Mouse (Mus musculus) kidney, postnatal 0 days (tissue): ENCODE data around the gene Opn4. TPM values are rescaled to one million over a fixed set of nuclear protein-coding genes. Genes with fewer than 3 reads are reported as not detected.

Experiments used
- ATAC-seq: fragments of 200-750 bp; cut with Nextera tagmentation; replicated peaks from 2 replicates; pipeline ENCODE4 v1.8.0; 2017; ENCODE audit warnings: low read depth, moderate number of reproducible peaks, moderate TSS enrichment, moderate library complexity; ENCODE audit not compliant: low FRiP score
- DNase-seq: peaks from one replicate; pipeline ENCODE4 v3.0.0-alpha.2; 2016; ENCODE audit warnings: low spot score
- H3K27ac ChIP-seq: fragments of 300-500 bp; sonication (generic); 2 replicates; pipeline ENCODE4 v1.5.1; 2014; ENCODE audit warnings: mild to moderate bottlenecking
- H3K27me3 ChIP-seq: fragments of 300-500 bp; sonication (generic); 2 replicates; pipeline ENCODE4 v1.6.1; 2014; ENCODE audit warnings: low read length, mixed read lengths; ENCODE audit not compliant: insufficient read depth
- H3K36me3 ChIP-seq: fragments of 300-500 bp; sonication (generic); 2 replicates; pipeline ENCODE4 v1.6.1; 2014; ENCODE audit warnings: low read length, mixed read lengths; ENCODE audit not compliant: insufficient read depth
- H3K4me1 ChIP-seq: fragments of 300-500 bp; sonication (generic); replicated peaks from 2 replicates; pipeline ENCODE4 v1.6.1; 2014; ENCODE audit warnings: antibody characterized with exemption, low read length, mixed read lengths; ENCODE audit not compliant: insufficient read depth
- H3K4me2 ChIP-seq: fragments of 300-500 bp; sonication (generic); 2 replicates; pipeline ENCODE4 v1.6.1; 2014; ENCODE audit warnings: mild to moderate bottlenecking, low read length, moderate library complexity, mixed read lengths
- H3K4me3 ChIP-seq: fragments of 300-500 bp; sonication (generic); replicated peaks from 2 replicates; pipeline ENCODE4 v1.5.1; 2014; ENCODE audit warnings: low read depth, low read length
- H3K9ac ChIP-seq: fragments of 300-500 bp; sonication (generic); 2 replicates; pipeline ENCODE4 v1.6.1; 2014; ENCODE audit warnings: low read depth, low read length
- H3K9me3 ChIP-seq: fragments of 300-500 bp; sonication (generic); replicated peaks from 2 replicates; pipeline ENCODE4 v1.6.1; 2016; ENCODE audit warnings: low read length, inconsistent platforms, mixed read lengths
- CTCF ChIP-seq: IDR thresholded peaks from 2 replicates; pipeline ENCODE4 v1.5.1; 2016; ENCODE audit warnings: antibody characterized with exemption, low read depth, mild to moderate bottlenecking, moderate library complexity
- WGBS: fragments of 180-500 bp; shearing (Covaris S2); extraction: QIAGEN DNeasy Blood & Tissue Kit; methylation state at CpG from one replicate; pipeline ENCODE4 v1.1.7; 2014; 5-methylcytosine and 5-hydroxymethylcytosine counted together
- polyA plus RNA-seq: library from polyadenylated mRNA; unstranded; fragments of >200 nt; fragmentation: Nextera tagmentation; extraction: Ambion mirVana; gene quantifications from 2 replicates; pipeline ENCODE4 v1.2.1, GENCODE M21; 2015

The Opn4 gene
- polyA plus RNA-seq, 1 experiment from 2014 or later, result 0.22 TPM

GRCm38 (mm10) chr14:34586871-34587270 is 13.1 kb downstream of the Opn4 start:
- no peak for DNase-seq
- no peaks in the 10 kb centered on the region for H3K36me3 ChIP-seq
- no peaks in the 10 kb centered on the region for H3K9me3 ChIP-seq
- no peak overlapping the region for H3K4me2 ChIP-seq
- H3K27ac ChIP-seq, result no peak overlapping the region
- H3K4me3 ChIP-seq, result no peak overlapping the region
- 77% methylated on average over 3 of the region's 3 CpGs for WGBS
- no peak overlapping the region for H3K9ac ChIP-seq
- no peak for TF ChIP-seq CTCF
- no peaks in the 10 kb centered on the region for H3K4me1 ChIP-seq
- ATAC-seq, result no peak
- H3K27me3 ChIP-seq, result no peaks in the 10 kb centered on the region

DNA sequence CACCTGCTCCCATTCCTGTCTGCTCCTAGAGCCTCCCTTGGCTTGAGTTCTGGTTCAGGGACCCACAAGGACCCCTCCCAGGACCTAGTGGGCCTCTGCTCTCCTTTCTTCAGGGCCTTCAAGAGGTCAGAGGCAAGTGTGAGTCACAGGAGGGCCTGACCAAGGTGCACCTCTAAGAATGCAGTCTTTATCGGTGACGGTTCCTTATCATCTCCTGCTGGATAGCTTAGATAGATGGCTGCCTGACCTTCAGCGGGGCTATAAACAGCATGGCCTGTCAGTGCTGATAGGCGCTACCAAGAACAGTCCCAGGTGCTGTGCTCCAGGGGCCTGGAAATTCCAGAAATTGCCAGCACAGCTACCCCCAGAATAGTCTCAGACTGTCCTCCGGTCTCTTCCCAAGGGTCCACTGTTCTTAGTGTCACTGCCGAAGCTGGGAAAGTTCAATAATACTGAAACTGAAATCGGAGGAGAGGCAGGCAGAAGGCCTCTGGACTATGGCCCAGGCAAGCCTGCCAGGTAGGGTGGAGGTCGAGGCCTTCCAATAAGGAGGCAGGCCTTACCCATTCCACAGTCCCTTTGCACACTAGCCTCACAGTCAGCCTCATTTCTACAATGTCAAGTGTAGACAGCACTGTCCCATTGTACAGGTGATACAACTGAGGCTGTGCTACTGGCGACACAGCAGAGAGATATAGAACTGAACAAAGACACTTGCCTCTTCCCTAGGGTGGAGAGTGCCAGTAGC is 14.4 kb downstream of the Opn4 start:
- Histone ChIP-seq H3K4me3 (no peak overlapping the region), H3K4me2 (no peak overlapping the region), H3K9me3 (no peaks in the 10 kb centered on the region), H3K27ac (no peak overlapping the region), H3K27me3 (no peaks in the 10 kb centered on the region), H3K4me1 (no peaks in the 10 kb centered on the region), H3K9ac (no peak overlapping the region), H3K36me3 (no peaks in the 10 kb centered on the region)
- 76% methylated on average over 9 of the region's 9 CpGs for WGBS
- no peak for DNase-seq
- no peak for ATAC-seq
- no peak for TF ChIP-seq CTCF

- Histone ChIP-seq H3K4me1 (no peaks in the 10 kb centered on the region), H3K27ac (no peak overlapping the region), H3K9ac (no peak overlapping the region), H3K9me3 (no peaks in the 10 kb centered on the region), H3K36me3 (no peaks in the 10 kb centered on the region), H3K4me3 (no peak overlapping the region), H3K27me3 (no peaks in the 10 kb centered on the region), H3K4me2 (no peak overlapping the region)
- WGBS, result 65% methylated on average over 3 of the region's 3 CpGs
- no peak; the same call in 1 of the 2 replicates for ATAC-seq
- no peak for TF ChIP-seq CTCF
- no peak for DNase-seq
Observed at GRCm38 (mm10) chr14:34582740-34583427, 17.1 kb downstream of the Opn4 start.

- ATAC-seq, result no peak
- no peak for TF ChIP-seq CTCF
Observed at GRCm38 (mm10) chr14:34576858-34577257, 23.1 kb downstream of the Opn4 start.

DNA sequence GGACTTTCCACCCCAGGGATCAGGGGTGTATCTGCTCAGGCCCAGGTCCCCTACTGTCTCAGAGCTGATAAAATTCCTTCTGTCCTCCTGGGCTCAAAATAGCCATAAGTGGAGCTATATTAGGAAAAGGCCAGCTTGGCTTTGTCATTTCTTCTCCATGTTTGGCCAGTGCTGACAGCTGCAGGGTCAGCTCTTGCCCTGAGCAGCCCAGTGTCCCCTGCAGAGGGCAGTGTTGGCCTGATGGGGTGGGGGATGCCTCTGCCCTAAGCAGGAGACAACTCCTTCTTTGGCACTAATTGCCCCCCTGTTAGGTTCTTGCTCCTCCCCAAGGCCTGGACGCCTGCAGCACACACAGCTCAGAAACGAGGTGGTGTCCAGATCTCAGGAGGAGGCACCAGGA is 25.9 kb downstream of the Opn4 start:
- no peak for DNase-seq
- ATAC-seq, result no peak

More at GRCm38 (mm10) chr14:34576858-34577257, 23.1 kb downstream of the Opn4 start:
- no peak for DNase-seq
- Histone ChIP-seq H3K9ac (no peak overlapping the region), H3K36me3 (no peaks in the 10 kb centered on the region), H3K4me2 (no peak overlapping the region), H3K9me3 (no peaks in the 10 kb centered on the region), H3K4me3 (no peak overlapping the region), H3K27me3 (no peaks in the 10 kb centered on the region), H3K27ac (no peak overlapping the region), H3K4me1 (no peaks in the 10 kb centered on the region)
- WGBS, result 77% methylated on average over 4 of the region's 4 CpGs

DNA sequence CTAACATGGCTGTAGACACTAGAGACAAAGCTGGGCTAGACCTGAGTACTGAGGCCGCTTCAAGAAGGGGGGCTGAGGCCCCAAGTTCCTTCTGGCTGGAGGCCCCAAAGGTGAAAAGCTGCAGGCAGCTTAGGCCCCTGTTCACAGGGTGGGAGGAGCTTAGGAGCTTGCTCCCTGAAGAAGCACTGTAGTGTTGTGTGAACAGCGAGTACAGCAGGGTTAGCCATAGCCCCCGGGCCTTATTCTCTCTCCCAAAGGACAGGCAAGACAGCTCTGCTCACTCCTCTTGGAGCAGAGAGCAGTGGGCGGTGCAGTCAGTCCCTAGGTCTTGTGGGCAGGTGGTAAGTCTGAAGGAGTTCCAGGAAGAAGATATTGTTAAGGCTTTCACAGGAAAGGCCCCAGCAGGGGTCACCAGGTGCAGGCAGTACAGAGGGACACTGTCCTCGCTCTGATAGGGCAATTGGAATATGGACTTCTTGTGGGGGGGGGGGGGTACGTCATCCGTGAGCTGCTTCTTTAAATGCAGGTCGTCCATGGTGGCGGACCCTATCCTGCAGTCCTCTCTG is 26.5 kb downstream of the Opn4 start:
- 67% methylated on average over 9 of the region's 9 CpGs for WGBS
- no peaks in the 10 kb centered on the region for H3K27me3 ChIP-seq
- H3K9ac ChIP-seq, result no peak overlapping the region
- no peak overlapping the region for H3K27ac ChIP-seq
- ATAC-seq (no peak), DNase-seq (no peak)
- H3K4me3 ChIP-seq, result no peak overlapping the region
- TF ChIP-seq CTCF, result no peak
- no peaks in the 10 kb centered on the region for H3K36me3 ChIP-seq
- no peaks in the 10 kb centered on the region for H3K9me3 ChIP-seq
- H3K4me2 ChIP-seq, result no peak overlapping the region
- H3K4me1 ChIP-seq, result no peaks in the 10 kb centered on the region

More for the DNA sequence above, 25.9 kb downstream of the Opn4 start:
- Histone ChIP-seq H3K9ac (no peak overlapping the region), H3K27ac (no peak overlapping the region), H3K36me3 (no peaks in the 10 kb centered on the region), H3K4me3 (no peak overlapping the region), H3K9me3 (no peaks in the 10 kb centered on the region), H3K4me2 (no peak overlapping the region), H3K27me3 (no peaks in the 10 kb centered on the region), H3K4me1 (no peaks in the 10 kb centered on the region)
- WGBS, result 60% methylated on average over 2 of the region's 2 CpGs
- peak; percentile 44; the same call in 1 of the 2 replicates for TF ChIP-seq CTCF
